Mouse (Mus musculus) regulatory T cell (primary cell): ENCODE measurements around the gene Slc38a6.

Experiments used
- in situ Hi-C: fragments of 300-600 bp; cut with MboI, MseI; formaldehyde crosslinking; loops from one replicate; pipeline ENCODE4 v1.15.1; 2025; ENCODE audit warnings: high pct_unique_total_duplicates

The Slc38a6 gene

DNA sequence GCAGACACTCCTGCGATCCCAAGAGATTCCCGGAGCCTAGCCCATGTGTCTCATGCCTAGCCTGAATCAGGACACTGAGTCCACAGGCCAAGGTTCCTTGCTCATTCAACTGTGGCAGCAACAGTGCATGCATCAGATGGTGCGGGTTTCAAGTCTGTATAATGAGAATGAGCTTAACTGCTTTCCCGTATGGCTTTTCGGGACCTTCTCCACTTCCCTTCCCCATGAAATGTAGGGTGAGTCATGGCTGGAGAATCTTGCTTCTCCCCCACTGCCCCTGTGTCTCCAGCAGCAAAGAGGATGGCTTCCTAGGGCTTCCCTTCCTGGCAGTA lies 96.6 kb downstream of the Slc38a6 start:
- in situ Hi-C loops = no loop called here

GRCm38 (mm10) chr12:73383861-73384260 lies 97.3 kb downstream of the Slc38a6 start:
- in situ Hi-C loops = no loop called here

DNA sequence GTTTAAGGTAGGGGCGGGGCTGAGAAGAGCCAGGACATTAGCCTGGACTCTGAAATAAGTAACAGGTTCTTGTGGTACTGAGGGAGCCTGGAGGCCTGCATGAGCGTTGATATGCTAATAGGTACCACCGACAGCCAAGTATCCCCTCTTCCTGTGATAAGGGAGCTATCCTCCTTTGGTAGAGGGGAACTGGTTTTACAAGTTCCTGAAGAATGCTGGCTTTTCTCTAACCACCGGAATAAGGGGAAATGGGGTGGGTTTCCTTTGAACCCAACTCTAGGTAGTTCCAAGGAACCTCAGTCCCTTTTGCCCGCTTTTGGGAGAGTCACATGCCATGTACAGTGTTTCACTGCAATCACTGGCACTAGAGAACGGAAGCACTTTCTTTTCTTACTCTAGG lies 98.2 kb downstream of the Slc38a6 start:
- in situ Hi-C loops = no loop called here

GRCm38 (mm10) chr12:73392507-73392906 lies 105.9 kb downstream of the Slc38a6 start:
- in situ Hi-C loops = loop anchor here (5.0 kb wide), 1 partner anchor 45 kb away; no protein-coding TSS in a partner anchor

DNA sequence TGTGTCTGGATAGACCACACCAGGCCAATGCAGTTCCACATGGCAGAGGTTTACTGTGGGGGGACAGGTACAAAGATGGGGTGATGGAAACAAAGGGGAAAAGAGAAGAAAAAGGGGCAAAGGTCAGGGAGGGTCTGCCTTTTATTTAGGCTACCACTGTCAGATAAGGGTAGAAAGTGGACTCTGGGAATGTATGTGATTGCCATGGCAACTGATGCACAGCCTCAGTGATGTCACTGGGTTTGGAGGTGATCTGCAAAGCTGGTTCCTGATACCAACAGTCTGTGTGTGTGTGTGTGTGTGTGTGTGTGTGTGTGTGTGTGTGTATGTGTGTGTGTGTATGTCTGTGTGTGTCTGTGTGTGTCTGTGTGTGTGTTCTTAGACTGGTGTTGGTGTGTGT lies 106.4 kb downstream of the Slc38a6 start:
- in situ Hi-C loops = loop anchor here (5.0 kb wide), 1 partner anchor 46 kb away; no protein-coding TSS in a partner anchor

- in situ Hi-C loops = loop anchor here (5.0 kb wide), 1 partner anchor 47 kb away; no protein-coding TSS in a partner anchor
Observed at GRCm38 (mm10) chr12:73393881-73394291, 107.3 kb downstream of the Slc38a6 start.

- in situ Hi-C loops = loop anchor here (5.0 kb wide), 1 partner anchor 47 kb away; no protein-coding TSS in a partner anchor
Observed at GRCm38 (mm10) chr12:73394571-73394970, 108.0 kb downstream of the Slc38a6 start.

- in situ Hi-C loops = no loop called here
Observed at GRCm38 (mm10) chr12:73399426-73399825, 112.8 kb downstream of the Slc38a6 start.

GRCm38 (mm10) chr12:73400481-73401025 lies 114.0 kb downstream of the Slc38a6 start:
- in situ Hi-C loops = loop anchor here (5.0 kb wide), 2 partner anchors 102 to 573 kb away; no protein-coding TSS in a partner anchor

- in situ Hi-C loops = loop anchor here (5.0 kb wide), 2 partner anchors 101 to 574 kb away; no protein-coding TSS in a partner anchor
Observed at GRCm38 (mm10) chr12:73401520-73402130, 115.0 kb downstream of the Slc38a6 start.

- in situ Hi-C loops = loop anchor here (5.0 kb wide), 2 partner anchors 100 to 575 kb away; no protein-coding TSS in a partner anchor
Observed at GRCm38 (mm10) chr12:73402137-73402712, 115.6 kb downstream of the Slc38a6 start.

DNA sequence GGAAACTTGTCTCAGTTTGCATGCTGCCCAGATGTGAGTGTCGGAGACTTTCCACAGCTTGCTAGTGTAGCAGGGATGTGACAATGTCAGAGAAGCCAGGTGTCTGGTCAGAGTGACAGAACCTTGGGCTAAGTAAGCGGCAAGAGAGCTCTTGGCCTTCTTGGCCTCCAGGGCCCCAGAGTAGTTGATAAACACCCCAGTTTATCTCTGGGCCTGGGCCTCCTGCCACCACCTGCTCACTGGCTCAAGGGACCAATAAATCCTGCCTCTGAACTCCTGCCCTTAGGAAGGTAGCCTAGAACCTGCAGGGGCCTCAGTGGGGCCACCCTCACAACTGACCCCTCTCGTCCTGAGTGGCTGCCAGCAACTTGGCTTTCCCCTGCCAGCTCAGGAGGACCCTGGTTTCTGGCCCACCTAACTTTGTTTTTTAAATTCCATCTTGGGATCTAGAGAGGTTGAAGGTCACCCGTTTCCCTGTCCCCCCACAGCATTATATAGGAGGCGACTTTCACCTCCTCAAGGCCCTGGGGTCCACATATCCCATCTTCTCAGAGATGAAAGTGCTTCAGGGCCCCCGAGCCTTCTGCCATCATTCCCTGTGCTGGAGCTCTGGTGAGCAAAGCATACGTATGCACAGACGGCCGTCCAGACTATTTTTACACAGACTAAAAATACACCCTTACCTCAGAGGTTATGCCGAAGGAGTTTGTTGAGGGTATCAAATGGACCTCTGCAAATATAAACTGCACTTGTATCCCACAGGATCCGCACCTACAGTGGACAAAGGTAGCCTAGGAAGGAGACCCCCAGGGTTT lies 116.5 kb downstream of the Slc38a6 start:
- in situ Hi-C loops = loop anchor here (5.0 kb wide), 2 partner anchors 99 to 576 kb away; no protein-coding TSS in a partner anchor
